Mouse (Mus musculus) embryo, embryonic 10.5 days (tissue): ENCODE data around the gene Polr2b.
A peak's percentile ranks its signal among the peaks of the same experiment; 100 is the strongest.

Experiments
- DNase-seq: peaks from one replicate; pipeline ENCODE4 v3.0.0-alpha.2; 2015; ENCODE audit warnings: low spot score

The Polr2b gene

GRCm38 (mm10) chr5:77309924-77310772 lies at the start of gene Polr2b, which contains the start of gene Noa1:
TSS of gene Polr2b (plus strand) at chr5:77310147.
TSS of gene Noa1 (minus strand) at chr5:77310084.
- DNase-seq: peak; percentile 99

- no peak for DNase-seq
Observed at GRCm38 (mm10) chr5:77261137-77261536, 48.8 kb upstream of the Polr2b start.

GRCm38 (mm10) chr5:77262105-77262504 lies 47.8 kb upstream of the Polr2b start:
- DNase-seq: peak; percentile 45

- DNase-seq: peak; percentile 89
Observed at GRCm38 (mm10) chr5:77265081-77265670, 44.8 kb upstream of the Polr2b start, which contains the start of gene Rest. TSS of gene Rest (plus strand) at chr5:77265491.

- DNase-seq: peak; percentile 68
Observed at GRCm38 (mm10) chr5:77265671-77266065, 44.3 kb upstream of the Polr2b start.

- peak; percentile 73 for DNase-seq
Observed at GRCm38 (mm10) chr5:77266066-77266885, 43.7 kb upstream of the Polr2b start.

GRCm38 (mm10) chr5:77266886-77267401 lies 43.0 kb upstream of the Polr2b start:
- peak; percentile 71 for DNase-seq

- DNase-seq: no peak
Observed at GRCm38 (mm10) chr5:77267441-77267840, 42.5 kb upstream of the Polr2b start.

- DNase-seq: no peak
Observed at GRCm38 (mm10) chr5:77267957-77268624, 41.9 kb upstream of the Polr2b start.

GRCm38 (mm10) chr5:77269399-77269798 lies 40.5 kb upstream of the Polr2b start:
- no peak for DNase-seq

GRCm38 (mm10) chr5:77273151-77273550 lies 36.8 kb upstream of the Polr2b start:
- no peak for DNase-seq

- peak; percentile 71 for DNase-seq
Observed at GRCm38 (mm10) chr5:77275950-77276349, 34.0 kb upstream of the Polr2b start.

- no peak for DNase-seq
Observed at GRCm38 (mm10) chr5:77277204-77277603, 32.7 kb upstream of the Polr2b start.

- no peak for DNase-seq
Observed at GRCm38 (mm10) chr5:77281518-77282174, 28.3 kb upstream of the Polr2b start.

GRCm38 (mm10) chr5:77282242-77282641 lies 27.7 kb upstream of the Polr2b start:
- DNase-seq: no peak

- DNase-seq: no peak
Observed at GRCm38 (mm10) chr5:77285685-77286084, 24.3 kb upstream of the Polr2b start.

GRCm38 (mm10) chr5:77286904-77287303 lies 23.0 kb upstream of the Polr2b start:
- no peak for DNase-seq

- no peak for DNase-seq
Observed at GRCm38 (mm10) chr5:77287901-77288300, 22.0 kb upstream of the Polr2b start.

- DNase-seq: no peak
Observed at GRCm38 (mm10) chr5:77289686-77290085, 20.3 kb upstream of the Polr2b start.

GRCm38 (mm10) chr5:77290606-77291005 lies 19.3 kb upstream of the Polr2b start:
- no peak for DNase-seq
